Mouse (Mus musculus): Measurements from ENCODE around the gene Bcl2l11.
"Not testable (repeated sequence)": the region's sequence is repeated elsewhere in the genome, so short reads cannot be mapped to it uniquely, and the experiment has no call there.

Bcl2l11 gene

DNA sequence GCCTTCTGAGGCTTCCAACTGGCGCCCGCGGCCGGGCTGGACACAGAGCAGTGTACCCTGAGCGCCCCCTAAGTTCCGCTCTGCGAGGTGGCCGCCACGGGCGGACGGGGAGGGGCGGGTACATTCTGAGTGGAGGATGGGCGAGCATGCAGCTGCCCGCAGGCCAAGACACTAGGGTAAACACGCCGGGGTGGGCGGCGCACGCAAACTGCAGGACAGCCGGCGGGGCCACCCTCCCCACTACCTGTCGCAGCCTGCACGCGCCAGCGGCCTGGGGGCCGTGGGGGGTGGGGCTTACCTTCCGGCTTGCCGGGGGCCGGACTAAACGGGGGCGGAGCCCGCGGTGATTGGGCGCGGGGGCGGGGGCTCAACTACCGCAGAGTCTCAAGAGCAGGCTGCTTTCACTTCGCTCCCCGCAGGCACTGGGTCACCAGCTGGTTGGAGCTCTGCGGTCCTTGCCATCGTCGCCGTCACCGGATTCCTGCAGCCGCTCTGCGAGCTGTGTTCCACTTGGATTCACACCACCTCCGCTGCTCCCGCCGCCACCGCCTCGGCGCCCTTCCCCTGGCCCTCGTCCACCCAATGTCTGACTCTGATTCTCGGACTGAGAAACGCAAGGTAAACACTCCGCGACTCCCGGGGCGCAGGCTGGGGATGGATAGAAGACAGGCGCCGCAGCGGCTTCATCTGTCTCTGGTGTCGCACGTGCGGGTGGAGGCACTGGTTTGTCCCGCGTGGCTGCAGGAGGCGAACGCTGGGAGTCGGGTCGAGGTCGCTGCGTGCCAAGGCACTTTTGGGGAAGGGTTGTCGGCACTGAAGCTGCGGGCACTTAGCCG lies at the start of gene Bcl2l11:
Gene Bcl2l11, plus strand, starts transcription at position 404 of the 836 bp plus-strand sequence.
- peak; percentile 98 for DNase-seq

DNA sequence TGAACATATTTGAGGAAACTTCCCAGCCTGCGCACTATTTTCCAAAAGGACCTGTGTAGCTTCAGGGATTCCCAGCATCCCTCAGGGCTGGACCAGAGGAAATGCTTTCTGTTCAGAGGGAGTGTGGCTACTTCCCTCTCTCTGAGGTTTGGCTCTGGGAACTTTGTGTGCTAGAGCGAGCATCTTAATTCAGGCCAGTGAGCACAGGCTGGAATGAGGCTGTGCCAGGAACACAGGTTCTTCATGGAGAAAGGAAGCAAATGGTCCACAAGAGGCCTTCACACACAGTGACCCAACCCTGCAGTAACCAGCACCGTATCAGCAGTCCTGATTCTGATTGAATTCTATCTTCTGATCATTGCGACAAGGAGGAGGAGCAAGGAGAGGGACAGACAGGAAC lies 48.9 kb upstream of the Bcl2l11 start:
- no peak for DNase-seq

GRCm38 (mm10) chr2:128078859-128079258 lies 47.0 kb upstream of the Bcl2l11 start:
- DNase-seq, result no peak

DNA sequence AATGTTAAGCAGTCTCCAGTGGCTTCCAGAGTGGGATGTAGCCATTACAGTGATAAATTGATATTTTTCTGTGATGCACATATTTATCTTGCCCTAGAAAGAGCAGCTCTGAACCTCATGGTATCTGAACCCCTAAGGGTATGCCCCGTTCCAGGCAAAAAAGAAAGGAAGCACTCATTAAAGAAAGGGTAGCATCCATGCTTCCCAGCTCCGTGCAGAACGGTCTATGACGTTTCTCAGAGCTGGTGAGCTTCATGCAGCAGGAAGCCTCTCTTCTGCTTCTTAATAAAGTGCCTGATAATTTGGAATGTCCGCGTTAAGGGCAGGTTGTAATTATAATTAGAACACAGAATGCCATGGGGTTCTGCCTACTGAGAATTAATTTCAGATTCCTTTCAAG lies 46.5 kb upstream of the Bcl2l11 start:
- no peak for DNase-seq

GRCm38 (mm10) chr2:128083844-128084243 lies 42.0 kb upstream of the Bcl2l11 start:
- no peak for DNase-seq

DNA sequence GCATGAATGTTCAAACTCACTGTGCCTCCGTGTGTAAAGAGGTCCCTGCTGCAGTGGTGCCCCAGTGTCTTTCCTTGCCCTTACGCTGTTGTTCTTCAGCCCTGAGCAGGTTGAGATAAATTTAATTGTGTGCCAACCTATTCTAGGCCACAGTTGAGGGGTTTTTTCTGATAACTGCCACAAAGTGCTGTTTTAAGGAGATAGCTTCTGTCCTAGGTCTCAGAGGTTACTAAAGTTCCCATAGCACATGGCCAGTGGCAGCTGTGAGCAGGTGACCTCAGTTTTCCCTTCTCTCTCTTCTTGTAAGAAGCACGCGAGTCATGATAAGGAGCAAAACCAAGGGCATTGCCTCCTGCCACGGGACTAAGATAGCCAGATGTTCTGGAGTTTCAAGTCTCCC lies 41.2 kb upstream of the Bcl2l11 start:
- no peak for DNase-seq

DNA sequence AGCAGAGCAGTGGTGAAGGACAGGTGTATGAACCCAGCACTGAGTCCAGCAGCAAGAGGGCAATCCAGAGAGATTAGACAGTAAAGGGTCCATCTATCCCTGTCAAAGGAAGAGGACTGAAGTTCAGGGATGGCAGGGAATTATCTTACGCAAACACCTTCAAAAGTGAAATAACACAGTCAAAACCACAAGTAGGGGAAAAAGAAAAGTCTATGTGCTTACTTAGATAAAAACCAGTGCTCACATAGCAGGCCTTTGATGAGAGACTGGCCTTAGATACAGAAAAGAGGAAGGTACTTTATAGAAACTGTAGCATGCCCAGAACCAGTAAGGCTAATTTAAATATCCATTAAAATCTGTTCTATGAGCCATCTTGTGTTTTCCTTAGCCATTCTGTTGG lies 40.4 kb upstream of the Bcl2l11 start:
- DNase-seq, result no peak

DNA sequence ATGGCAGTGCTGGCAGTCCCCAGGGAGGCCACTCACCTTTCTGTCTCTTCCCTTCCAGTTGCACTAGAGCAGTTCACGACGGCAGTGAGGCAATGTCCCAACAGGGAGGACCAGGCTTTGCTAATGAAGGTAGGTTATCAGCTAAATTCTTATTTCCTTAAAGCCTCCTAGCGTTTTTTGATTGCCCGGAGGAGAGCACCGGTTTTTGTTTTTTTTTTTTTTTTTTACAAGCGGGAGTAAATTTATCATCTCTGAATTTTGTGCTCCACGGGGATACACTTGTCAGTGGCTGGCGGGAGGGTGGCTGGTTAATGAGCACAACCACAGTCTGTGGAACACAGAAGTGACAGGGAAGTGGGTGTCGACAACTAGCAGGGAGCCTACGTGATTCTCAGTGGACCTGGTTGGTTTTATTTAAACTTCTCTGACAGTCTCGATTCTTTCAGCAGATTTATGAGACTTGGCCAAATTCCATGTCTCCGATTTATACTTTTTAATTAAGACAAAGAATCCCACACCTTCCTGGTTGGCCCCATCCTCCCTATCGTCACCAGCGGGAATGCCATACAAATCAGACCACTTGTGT lies 39.4 kb upstream of the Bcl2l11 start:
- DNase-seq, result no peak

DNA sequence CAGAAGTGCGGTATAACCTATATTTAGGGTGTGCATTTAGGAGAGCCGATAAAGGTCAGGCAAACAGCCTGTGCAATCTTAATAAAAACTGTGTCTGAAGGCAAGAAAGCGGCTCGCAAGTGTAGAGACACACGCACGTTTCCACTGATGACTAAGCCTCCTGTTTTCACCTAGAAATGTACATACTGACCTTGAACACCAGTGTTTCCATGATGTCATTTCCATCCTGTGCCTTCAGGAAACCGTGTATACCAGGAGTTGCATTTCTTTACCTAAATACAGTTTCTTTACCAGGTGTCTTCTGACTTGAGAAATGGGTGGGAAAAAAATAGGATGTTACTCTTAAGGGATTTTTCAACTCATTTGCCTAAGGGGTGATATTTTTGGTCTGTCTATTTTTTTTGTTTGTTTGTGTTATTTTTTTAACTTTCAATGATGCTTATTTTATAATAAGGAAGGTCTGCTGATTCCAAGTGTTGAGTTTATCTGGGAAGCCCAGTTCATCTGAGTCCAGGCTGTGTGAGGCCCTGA lies 38.8 kb upstream of the Bcl2l11 start:
- no peak for DNase-seq

DNA sequence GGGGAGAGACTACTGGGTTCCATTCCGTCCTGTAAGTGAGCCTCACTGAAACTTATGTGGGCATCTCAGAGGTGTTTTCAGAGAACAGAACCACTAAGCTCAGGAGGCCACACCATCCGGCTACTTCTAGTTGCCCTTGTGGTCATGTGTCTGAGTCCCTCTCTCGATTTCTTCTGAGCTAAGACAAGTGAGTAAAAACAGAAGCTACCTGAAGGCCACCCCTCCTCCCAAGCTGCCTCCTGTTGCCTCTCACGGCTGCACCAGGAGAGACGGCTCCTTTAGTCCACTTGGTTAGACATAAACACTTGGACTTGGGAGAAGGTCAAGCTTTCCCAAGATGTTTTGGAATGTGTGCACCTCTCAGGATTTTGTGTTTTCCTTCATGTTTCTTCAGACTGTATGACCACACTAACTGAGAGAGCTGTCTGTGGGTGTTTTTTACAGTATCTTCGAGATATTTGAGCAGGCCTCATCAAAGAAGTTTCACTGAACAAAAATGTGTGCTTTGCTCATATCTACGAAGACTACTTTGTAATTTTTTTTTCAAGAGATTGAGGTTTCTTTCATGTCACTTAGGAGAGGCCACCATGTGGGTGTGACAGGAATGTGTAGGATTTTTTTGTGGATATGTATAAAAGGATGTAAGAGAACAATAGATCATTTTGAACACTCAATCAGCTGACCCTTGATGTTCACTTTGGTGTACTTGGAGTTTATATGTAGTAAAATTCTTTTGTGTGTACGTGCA lies 37.9 kb upstream of the Bcl2l11 start:
- DNase-seq, result no peak

GRCm38 (mm10) chr2:128090283-128090885 lies 35.5 kb upstream of the Bcl2l11 start:
- no peak for DNase-seq

- DNase-seq, result no peak
Observed at GRCm38 (mm10) chr2:128091431-128092369, 34.1 kb upstream of the Bcl2l11 start.

- DNase-seq, result no peak
Observed at GRCm38 (mm10) chr2:128092451-128092850, 33.4 kb upstream of the Bcl2l11 start.

DNA sequence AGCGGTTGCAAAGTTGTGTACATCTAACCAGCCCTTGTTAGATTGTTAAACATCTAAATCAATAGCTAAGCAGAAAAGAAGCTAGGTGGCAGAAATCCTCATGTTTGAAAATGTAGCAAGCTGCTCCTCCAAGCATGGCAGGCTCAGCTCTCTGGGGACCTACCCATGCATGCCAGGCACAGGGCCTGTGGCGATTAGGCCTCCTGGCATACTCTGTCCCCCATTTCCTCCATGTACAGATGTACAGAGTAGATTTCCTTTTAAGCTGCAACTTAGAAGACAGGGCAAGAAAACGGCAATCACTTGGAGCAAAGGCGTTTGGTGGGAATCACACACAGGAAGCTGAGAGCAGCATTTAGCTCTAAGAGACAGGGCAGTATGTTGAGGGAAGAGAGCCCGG lies 31.6 kb upstream of the Bcl2l11 start:
- no peak for DNase-seq

DNA sequence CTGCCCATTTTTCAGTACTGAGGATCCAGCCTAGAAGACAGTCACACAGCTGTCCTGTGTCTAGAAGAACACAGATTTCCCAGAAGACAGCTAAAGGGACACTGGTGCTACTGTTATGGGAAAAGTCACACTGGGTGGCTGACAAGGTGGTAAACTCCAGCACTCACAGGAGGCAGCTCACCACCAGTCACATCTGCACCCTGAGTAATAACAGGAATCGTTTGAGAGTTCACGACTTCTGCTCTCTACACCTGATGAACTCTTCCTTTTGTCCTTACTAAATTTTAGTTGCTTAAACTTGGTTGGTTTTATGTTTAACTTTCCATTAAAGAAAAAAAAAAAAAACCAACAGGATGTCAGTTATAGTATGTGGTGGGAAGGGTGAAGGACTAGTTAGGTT lies 31.2 kb upstream of the Bcl2l11 start:
- no peak for DNase-seq

DNA sequence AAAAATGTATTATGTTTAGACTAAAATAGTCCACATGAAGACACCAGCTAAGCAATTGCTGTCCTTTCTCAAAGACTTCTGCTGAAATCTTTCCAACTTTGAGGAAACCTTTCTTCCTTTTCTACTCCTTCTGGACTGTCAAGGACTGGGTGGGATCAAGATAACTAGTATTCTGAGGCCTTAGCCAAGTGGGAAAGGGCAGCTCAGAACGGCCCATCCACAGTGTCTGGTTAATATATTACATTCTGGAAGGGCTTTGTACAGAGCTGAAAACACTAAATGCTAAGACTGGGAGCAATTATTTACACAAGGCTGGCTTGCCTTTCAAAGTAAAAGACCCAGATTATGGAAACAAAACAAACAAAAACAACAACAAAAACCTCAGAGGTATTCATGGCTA lies 30.6 kb upstream of the Bcl2l11 start:
- no peak for DNase-seq

DNA sequence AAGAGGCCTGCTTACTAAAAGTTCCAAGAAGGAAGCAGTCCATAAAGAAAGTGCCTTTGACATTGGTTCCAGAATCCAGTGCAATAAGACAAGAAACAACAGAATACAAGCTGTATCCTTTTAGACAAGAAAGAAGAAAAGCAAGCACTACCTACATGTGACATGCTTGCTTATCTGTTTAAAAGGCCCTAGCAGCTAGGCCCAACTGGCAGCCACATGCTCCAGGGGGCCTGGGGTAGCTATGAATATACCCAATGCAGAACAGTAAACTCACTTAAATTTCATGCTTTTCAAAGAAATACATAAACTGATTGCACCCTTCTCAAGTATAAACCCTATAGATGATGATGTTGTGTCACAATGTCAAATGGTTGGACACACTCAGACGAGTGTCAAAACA lies 29.8 kb upstream of the Bcl2l11 start:
- no peak for DNase-seq

DNA sequence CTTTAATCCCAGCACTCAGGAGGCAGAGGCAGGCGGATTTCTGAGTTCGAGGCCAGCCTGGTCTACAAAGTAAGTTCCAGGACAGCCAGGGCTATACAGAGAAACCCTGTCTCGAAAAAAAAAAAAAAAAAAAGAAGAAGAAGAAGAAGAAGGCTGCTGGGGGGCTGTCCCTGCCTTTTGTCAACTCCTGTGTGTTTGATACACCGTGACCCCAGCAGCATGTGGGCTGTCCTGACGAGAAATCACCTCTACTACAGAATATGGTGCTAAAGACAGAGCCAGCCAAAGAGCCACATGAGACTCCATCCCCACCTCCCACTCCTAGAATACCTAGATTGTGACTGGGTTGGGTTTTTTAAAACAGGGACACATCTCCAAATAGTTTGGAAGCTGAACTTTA lies 27.7 kb upstream of the Bcl2l11 start:
- not testable (repeated sequence) for DNase-seq

DNA sequence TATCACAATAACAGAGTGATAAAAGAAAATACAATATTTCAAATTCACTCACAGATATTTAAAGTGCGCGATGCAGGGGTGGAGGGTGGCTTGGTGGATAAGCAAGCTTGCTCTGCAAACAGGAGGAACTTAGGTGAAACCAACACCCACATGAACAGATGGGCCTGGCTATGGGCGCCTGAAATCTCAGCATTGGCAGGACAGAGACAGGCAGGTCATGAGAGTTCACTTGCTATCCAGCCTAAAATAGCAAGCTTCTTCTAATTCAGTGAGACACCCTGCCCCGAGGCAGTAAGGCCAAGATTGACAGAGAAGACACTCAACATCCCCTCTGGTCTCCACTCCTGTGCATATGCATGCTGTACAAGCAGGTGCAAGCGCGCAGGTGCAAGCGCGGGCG lies 23.8 kb upstream of the Bcl2l11 start:
- no peak for DNase-seq

DNA sequence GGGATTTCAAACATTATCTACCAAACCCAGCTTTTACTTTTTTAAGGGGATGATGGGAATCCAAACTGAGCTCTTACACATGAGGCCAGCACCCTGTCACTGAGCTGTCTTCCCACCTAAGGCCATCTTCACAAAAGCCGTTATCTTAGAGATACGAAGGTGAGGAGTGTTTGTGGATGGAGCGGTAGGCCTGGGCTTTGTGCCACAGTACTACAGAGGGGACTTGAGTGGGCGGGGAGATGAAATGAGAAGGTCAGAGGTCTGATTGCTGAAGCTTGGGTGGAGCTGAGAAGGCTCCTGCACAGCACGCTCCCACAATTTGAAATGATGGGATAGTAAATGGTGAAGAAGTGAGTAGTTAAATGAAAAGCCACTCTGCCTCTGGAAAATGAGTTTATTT lies 21.0 kb upstream of the Bcl2l11 start:
- DNase-seq, result no peak

DNA sequence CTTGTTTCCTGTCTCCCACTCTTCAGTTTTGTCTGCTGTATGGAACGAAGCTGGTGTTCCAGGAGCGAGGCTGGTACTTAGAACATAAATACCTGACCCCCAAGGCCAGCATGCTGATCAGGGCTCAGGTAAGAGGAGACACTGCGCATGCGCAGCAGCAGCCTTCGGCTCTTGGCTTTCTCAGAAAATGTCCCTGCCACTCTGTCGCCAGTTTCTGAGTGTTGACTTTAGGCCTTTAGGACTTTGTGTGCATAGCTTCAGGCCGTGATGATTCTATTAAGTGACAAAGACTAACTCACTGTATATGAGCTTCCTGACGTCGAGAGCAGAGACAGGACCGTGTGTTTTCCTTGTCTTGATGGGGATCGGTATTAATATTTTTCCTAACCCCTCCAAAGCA lies 20.2 kb upstream of the Bcl2l11 start:
- DNase-seq, result peak; percentile 37

DNA sequence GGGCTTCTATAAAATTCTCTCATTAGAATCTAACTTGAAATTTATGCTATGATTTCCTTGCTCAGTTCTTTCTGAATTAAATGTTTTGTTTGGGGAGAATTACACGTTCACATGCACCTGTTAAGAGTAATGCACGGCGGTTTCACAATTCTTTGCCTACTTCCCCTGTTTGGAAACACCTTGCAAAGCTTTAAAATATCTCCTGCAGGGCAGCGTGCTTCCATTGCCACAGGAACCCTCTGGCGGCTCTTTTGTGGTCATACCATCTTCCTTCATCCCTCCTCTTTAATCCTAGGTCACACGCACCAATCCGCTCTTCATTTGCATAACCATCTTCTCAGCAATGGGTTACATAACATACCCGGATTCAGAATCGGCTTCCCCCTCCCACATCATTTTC lies 14.3 kb upstream of the Bcl2l11 start:
- DNase-seq, result no peak
